Mouse (Mus musculus) regulatory T cell (primary cell): ENCODE data around the gene Dhtkd1.

ENCODE experiments used
- in situ Hi-C: fragments of 300-600 bp; cut with MboI, MseI; formaldehyde crosslinking; loops from one replicate; pipeline ENCODE4 v1.15.1; 2025; ENCODE audit warnings: high pct_unique_total_duplicates

Dhtkd1 gene

GRCm38 (mm10) chr2:5931938-5932337 lies 10.7 kb downstream of the Dhtkd1 start:
- in situ Hi-C loops = no loop called here

GRCm38 (mm10) chr2:5930291-5931054 lies 12.1 kb downstream of the Dhtkd1 start:
- in situ Hi-C loops = no loop called here

GRCm38 (mm10) chr2:5929793-5930192 lies 12.8 kb downstream of the Dhtkd1 start:
- in situ Hi-C loops = no loop called here

- in situ Hi-C loops = no loop called here
These were observed 15.1 kb downstream of the Dhtkd1 start for GRCm38 (mm10) chr2:5927481-5927880.

GRCm38 (mm10) chr2:5923786-5924185 lies 18.8 kb downstream of the Dhtkd1 start:
- in situ Hi-C loops = no loop called here

- in situ Hi-C loops = no loop called here
These were observed 19.8 kb downstream of the Dhtkd1 start for GRCm38 (mm10) chr2:5922823-5923222.

GRCm38 (mm10) chr2:5911282-5911965 lies 31.2 kb downstream of the Dhtkd1 start:
- in situ Hi-C loops = no loop called here

GRCm38 (mm10) chr2:5906625-5907024 lies 36.0 kb downstream of the Dhtkd1 start:
- in situ Hi-C loops = no loop called here

GRCm38 (mm10) chr2:5906092-5906491 lies 36.5 kb downstream of the Dhtkd1 start:
- in situ Hi-C loops = no loop called here

GRCm38 (mm10) chr2:5900145-5900544 lies 42.4 kb downstream of the Dhtkd1 start:
- in situ Hi-C loops = no loop called here

GRCm38 (mm10) chr2:5894843-5895570 lies 47.6 kb downstream of the Dhtkd1 start, which contains the start of gene Sec61a2:
Gene Sec61a2, minus strand, starts transcription at chr2:5895432.
- in situ Hi-C loops = no loop called here

GRCm38 (mm10) chr2:5894296-5894695 lies 48.3 kb downstream of the Dhtkd1 start:
- in situ Hi-C loops = no loop called here

- in situ Hi-C loops = no loop called here
These were observed 53.2 kb downstream of the Dhtkd1 start for GRCm38 (mm10) chr2:5889412-5889811.

GRCm38 (mm10) chr2:5888865-5889264 lies 53.7 kb downstream of the Dhtkd1 start:
- in situ Hi-C loops = no loop called here

- in situ Hi-C loops = no loop called here
These were observed 65.1 kb downstream of the Dhtkd1 start for GRCm38 (mm10) chr2:5877446-5877845.

- in situ Hi-C loops = no loop called here
These were observed 72.8 kb downstream of the Dhtkd1 start for GRCm38 (mm10) chr2:5869746-5870145.

- in situ Hi-C loops = no loop called here
These were observed 74.9 kb downstream of the Dhtkd1 start for GRCm38 (mm10) chr2:5867681-5868080.

- in situ Hi-C loops = no loop called here
These were observed 79.8 kb downstream of the Dhtkd1 start, which contains the start of gene Gm13199 for GRCm38 (mm10) chr2:5862834-5863233. Gene Gm13199, minus strand, starts transcription at chr2:5862934.

GRCm38 (mm10) chr2:5851866-5852265 lies 90.7 kb downstream of the Dhtkd1 start:
- in situ Hi-C loops = no loop called here

- in situ Hi-C loops = no loop called here
These were observed 91.5 kb downstream of the Dhtkd1 start for GRCm38 (mm10) chr2:5851116-5851515.
